Mouse (Mus musculus): ENCODE results near the gene Galk1. TPM values are rescaled to one million over a fixed set of nuclear protein-coding genes. Genes with fewer than 3 reads are reported as not detected.

Galk1 gene
- total RNA-seq (2015) (4.6 and 5.0 TPM in 2 replicates), total RNA-seq (2017) (10.4 and 10.8 TPM in 2 replicates)

DNA sequence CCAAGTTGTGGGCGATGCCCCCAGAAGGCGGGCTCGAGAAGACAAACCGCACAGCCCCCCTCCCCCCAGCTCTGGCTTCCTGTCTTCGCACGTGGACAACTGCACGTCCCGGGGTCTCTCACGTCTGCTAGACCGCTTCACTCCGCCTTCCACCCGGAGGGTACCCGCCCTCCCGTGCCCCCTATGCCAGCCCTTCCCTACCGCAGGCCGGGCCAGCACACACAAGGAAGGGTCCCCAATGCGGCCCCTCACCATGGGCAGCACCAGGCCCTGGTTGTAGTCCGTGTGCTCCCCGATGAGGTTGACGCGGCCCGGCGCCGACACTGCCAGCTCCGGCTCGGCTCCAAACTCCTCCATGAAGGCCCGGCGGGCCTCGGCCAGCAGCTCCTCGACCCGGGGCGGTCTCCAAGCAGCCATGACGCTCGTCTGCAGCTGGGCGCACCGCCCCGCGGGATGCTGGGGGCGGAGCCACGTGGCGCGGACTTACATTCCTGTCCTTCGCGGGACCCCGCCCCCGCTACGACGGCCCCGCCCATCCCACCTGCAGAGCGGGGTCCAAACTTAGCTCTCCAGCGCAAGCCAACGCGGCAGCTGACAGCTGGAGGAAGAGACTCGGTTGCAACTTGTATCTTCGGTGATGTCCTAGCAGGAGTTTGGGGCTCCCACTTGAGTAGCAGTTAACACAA lies at the start of gene Galk1:
Galk1 (minus strand) TSS at position 458 of the 686 bp plus-strand sequence.
- ATAC-seq (ENCODE audit: poor library complexity, severe bottlenecking), result peak; percentile 94

DNA sequence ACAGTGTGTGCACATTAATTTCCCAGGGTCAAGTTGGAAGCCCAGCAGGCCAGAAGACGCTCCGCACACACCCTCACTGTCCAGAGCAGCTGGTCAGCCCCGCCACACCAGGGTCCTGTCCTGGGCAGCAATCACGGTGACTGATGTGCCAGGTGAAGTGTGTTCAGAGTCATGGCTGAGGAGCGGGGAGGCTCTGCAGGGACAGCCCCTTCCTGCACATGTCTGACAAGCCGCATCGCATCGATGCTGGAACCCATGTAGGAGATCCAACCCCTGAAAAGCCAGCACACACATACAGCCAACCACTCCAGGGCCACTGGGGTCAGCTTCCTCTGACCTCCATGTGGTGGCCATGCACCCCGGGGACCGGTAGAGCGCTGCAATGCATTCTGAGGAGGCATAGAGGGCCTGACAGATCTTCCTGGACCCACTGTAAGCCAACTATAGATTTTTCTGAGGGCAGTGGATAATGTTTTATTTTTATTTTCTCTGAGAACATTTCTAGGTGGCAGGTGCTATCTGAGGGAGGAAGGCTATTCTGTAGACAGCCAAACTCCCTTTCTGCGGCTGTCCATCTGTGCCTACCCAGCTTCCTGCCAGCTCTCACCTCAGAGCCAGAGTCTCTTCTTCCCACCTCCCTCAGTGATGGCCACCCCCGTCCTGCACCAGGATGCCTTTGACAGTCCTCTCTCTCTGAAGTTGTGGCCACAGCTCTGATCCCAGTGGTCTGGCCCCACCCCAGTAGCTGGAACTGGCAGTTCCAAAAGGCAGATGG lies 49.3 kb upstream of the Galk1 start:
- no peak for ATAC-seq (ENCODE audit: poor library complexity, severe bottlenecking)

DNA sequence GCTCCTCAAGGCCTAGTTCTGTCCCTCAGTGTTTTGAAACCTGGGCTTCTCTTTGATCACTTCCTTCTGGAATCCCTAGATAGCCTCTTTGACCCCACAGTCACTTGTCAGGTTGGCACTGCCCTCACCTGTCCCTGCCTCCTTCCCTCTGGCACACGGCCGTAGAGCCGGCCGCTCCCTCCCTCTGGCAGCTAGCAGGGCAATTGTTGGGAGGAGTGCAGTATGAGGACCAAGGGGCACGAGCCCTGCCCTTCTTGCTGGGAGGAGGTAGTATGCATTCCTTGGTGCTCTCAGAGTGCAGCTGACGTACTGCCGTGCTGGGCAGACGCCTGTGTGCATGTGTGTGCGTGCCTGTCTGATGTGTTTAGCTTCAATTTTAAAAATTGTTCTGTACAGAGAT lies 48.1 kb upstream of the Galk1 start:
- ATAC-seq (ENCODE audit: poor library complexity, severe bottlenecking), result no peak

DNA sequence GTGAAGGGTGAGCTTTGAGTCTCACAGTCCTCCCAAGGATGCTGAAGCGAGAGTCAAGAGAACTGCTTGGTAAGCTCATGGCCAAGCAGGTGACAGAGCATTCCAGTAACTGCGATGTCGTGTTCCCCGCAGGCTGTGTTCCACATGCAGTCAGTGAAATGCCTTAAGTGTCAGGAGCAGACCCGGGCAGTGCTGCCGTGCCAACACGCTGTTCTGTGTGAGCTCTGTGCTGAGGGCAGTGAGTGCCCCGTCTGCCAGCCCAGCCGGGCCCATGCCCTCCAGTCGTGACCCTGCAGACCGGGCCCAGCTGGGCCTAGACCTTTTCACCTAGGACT lies 47.1 kb upstream of the Galk1 start:
- no peak for ATAC-seq (ENCODE audit: poor library complexity, severe bottlenecking)

DNA sequence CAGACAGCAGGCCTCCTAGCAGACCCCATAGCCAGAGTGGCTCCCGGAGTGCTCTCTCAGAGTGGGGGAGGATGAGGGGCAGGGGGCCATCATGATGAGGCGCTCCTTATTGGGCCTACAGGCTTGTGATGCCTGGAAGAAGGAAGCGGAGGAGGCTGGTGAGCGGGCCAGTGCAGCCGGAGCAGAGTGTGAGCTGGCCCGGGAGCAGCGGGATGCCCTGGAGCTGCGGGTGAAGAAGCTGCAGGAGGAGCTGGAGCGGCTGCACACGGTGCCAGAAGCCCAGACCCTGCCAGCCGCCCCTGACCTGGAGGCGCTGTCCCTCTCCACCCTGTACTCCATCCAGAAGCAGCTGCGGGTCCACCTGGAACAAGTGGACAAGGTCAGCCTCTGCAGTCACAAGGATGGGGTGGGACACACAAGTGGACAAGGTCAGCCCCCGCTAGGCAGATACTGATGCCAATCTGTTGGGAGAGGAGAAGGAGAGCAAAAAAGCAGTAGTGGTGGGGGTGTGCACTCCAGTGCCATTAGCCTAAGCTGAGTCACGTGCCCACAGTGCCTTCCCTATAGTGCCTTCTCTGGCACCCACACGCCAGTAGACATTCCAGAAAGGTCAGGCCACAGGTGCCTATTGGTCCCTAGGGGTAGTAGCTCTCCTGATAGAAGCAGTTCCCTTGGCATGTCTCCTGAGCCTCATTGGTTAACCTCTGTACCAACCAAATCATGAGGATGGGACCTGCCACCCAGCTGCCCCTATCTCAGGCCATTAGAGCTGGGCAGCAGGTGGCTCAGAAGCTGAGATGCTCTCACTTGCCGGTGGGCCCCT lies 46.6 kb upstream of the Galk1 start:
- ATAC-seq (ENCODE audit: poor library complexity, severe bottlenecking), result no peak

DNA sequence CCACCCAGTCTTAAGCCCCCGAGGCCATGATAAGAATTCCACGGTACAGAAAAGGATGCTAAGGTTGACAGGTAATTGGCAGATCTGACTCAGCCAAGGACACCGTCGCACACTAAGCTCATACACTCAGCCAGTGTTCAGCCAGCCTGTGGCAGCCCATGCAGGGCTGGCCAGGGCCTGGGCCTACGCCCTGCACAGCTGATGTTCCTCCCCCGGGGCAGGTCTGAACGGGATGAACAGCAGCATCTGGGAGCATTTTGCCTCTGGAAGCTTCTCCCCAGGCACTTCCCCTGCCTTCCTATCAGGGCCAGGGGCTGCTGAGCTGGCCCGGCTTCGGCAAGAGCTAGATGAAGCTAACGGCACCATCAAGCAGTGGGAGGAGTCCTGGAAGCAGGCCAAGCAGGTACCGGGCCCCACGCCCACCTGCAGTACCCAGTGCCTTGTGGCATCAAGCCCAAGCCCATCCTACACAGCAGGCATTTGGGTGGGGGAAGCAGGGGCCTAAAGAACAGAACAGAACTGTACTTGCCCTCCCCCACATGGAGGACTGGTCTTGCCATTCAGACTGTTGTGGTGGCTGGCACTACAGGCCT lies 45.6 kb upstream of the Galk1 start:
- ATAC-seq (ENCODE audit: poor library complexity, severe bottlenecking), result no peak

DNA sequence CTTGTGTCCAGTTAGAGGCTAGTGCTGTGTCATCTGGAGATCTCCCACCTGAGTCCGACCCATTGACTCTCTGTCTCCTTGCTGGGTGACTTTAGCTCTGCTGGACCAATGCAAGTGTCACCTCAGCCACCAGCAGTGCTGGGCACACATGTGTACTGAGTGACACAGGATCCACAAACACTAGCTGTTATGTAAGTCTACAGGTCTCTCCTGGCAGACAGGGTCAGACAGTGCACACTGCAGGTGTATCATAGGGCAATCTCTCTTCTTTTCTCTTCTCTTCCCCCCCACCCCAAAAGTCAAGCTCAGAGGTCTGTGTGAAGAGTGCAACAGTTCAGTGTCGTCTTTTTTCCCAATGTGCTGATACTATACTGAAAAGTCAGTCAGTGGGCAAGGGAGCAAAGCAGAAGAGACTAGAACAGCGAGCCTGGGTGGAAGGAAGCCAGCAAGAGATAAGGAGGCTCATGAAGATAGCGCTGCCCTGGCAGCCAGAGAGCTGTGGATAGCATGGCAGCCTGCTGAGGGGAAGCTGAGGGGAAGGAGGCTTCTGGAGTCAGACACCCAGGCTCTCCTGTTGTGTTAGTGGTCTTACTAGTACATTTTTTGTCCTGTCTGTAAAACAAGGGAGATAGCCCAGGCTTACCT lies 44.8 kb upstream of the Galk1 start:
- ATAC-seq (ENCODE audit: poor library complexity, severe bottlenecking), result peak; percentile 70

DNA sequence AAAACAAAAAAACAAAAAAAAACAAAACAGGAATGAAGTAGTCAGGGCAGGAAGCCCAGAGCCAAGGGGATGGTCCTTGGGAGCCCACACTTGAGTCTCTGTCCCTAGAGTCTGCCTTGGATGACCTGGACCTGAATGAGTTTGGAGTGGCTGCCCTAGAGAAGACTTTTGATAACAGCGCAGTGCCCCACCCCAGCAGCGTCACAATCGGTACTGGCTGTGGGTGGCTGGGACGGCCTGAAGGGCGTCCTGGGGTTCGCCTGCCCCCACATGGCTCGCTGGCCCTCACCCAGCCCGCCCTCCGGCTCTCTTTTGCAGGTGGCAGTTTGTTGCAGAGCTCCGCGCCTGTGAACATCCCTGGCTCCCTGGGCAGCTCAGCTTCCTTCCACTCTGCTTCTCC lies 43.4 kb upstream of the Galk1 start:
- ATAC-seq (ENCODE audit: poor library complexity, severe bottlenecking), result no peak

DNA sequence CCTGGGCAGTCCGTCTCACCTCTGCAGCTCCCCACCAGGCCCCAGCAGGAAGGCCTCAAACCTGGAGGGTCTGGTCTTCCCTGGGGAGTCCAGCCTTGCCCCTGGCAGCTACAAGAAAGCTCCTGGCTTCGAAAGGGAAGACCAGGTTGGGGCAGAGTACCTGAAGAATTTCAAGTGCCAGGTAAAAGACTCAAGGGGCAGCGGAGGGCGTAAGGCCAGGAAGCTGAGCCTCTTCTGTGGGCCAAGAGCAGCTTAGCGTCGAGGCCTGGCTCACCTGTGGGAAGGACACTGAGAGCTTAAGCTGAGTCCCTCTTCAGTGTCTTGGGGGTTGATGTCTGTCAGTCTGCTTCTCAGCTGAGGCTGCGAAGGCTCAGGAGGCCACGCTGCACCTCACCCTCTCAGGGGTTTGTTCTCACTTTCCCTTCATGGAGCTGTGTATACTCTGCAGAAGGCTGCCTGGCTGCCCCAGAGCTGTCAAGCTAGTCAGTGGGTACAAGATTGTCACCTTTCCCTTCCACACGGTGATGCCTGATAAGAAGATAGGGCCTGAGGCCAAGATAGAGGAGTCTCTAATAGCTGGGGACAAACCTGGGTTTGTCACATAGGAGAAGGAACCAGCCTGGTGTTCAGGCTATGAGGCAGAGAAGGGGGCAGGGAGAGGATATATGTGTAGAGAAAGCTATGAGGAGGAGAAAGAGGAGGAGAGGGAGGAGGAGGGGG lies 41.2 kb upstream of the Galk1 start:
- ATAC-seq (ENCODE audit: poor library complexity, severe bottlenecking), result no peak

DNA sequence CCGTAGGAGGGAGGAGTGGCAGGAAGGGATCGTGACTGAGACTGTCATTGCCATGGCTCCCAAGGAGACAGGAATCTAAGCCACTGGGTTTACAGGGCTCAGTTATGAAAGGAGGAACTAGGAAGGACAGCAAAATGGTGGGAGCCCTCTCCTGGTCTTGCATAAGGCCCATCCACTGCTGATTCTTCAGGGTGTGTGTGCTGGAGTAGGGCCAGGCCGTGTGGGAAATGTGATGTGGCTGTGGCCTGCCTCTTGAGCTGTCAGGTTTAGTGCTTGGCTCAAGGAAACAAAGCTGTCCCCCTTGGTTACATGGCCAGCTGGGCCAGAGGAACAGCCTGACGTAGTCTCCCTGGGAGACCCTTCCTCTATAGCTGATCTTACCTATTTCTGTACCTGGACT lies 37.7 kb upstream of the Galk1 start:
- no peak for ATAC-seq (ENCODE audit: poor library complexity, severe bottlenecking)

DNA sequence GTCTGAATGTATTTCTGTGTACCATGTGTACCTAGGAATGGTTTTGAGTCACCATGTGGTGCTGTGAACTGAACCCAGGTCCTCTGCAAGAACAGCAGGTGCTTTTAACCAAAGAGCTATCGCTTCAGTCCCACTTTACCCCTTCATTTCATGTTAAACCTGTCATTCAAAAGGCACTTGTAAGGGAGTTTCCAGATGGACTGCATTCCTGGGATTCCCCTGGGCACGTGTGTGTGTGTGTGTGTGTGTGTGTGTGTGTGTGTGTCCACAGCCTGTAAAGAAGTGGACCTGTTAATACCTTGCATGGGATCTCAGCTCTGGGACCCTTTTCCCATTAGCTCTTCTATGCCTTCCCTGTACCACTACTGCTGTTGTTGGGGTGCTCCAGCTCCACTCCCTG lies 37.1 kb upstream of the Galk1 start:
- no peak for ATAC-seq (ENCODE audit: poor library complexity, severe bottlenecking)

DNA sequence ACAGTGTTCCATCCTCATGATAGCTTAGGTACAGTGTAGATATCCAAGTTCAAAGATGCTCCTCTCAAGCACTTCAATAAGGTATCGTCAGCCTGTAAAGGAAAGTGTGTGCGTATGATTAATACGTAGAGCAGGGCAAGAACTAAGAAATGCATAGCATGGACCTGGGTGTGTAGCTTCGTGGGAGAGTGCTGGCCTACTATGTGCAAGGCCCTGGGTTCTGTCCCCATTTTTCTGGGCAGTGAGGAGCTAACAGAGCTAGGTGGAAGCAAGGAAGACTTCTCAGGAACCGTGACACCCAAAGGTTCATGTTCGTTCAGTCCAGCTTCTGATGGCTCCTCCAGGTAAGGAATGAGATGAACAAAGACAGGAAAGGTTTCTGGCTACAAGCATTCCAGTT lies 32.7 kb upstream of the Galk1 start:
- no peak for ATAC-seq (ENCODE audit: poor library complexity, severe bottlenecking)

DNA sequence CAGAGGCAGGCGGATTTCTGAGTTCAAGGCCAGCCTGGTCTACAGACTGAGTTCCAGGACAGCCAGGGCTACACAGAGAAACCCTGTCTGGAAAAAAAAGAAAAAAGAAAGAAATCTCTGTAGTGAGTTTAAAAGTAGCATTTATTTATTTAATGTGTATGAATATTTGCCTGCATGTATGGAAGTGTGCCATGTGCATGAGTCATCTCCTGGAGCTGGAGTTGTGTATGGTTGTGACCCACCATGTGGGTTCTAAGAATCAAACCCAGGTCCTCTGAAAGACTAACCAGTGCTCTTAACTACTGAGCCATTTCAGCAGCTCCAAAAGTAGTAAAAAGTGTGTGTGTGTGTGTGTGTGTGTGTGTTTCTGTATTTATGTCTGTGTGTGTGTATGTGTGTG lies 30.8 kb upstream of the Galk1 start:
- ATAC-seq (ENCODE audit: poor library complexity, severe bottlenecking), result no peak

DNA sequence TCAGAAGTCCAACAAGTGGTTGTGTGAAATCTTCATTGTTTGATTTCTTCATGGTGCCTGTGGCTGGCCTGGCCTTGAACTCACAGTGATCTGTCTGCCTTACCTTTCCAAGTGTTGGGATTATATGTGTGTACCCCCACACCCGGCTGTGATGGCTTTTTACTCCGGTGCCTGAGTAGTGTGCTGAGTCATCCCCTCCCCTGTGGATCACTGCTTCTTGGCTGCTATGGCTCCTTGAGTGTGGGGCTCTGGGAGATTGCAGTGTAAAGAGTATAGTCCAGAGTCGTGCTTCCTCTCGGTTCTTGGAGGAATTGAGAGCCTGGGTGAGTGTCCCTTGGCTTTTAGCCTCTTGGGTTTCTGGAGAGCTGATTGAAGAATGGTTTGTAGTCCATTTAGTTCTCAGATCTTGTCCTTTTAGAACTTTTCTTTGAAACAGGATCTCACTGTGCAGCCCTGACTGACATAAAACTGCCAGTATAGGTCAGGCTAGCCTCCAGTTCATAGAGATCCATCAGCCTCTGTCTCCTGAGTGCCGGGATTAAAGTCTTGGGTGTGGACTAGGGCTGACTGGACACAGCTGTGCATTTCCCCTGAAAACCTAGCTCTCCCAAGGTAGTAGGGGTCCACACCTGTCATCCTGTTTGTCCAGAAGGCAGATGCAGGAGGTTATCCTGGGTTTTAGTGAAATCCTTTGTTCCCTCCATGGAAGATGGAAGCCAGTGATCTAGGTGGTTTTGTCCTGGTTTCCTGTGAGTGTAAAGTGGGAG lies 30.0 kb upstream of the Galk1 start:
- ATAC-seq (ENCODE audit: poor library complexity, severe bottlenecking), result no peak

DNA sequence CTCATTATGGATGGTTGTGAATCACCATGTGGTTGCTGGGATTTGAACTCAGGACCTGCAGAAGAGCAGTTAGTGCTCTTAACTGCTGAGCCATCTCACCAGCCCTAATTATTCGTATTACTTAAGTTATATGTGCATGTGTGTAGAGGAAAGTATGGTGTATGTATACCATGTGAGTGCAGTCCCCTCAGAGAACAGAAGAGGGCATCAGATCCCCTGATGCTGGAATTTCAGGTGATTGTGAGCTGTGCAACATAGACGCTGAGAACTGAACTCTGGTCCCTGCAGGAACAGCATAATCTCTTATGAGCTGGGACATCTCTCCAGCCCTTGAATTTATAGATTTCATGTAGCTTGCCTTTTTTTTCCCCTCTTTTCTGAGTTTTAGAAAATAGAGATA lies 29.3 kb upstream of the Galk1 start:
- ATAC-seq (ENCODE audit: poor library complexity, severe bottlenecking), result no peak

DNA sequence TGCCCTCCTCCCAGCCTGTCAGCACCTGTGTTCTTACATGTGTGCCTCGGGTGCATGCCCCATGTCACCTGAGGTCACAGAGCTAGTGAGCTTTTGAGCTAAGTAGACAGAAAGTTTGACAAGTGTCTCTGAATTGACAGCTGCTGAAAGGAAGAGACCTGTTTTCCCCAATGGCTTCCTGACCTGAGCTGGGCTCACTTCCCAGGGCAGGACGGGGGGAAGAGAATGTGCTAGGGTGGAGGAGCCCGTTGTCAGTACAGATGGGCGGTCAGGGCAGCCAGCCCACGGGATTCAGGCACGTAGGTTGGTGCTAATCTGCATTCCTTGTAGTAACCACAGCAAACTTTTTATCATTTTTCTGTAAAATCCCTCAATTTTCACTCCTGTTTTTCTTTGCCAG lies 28.1 kb upstream of the Galk1 start:
- ATAC-seq (ENCODE audit: poor library complexity, severe bottlenecking), result no peak

DNA sequence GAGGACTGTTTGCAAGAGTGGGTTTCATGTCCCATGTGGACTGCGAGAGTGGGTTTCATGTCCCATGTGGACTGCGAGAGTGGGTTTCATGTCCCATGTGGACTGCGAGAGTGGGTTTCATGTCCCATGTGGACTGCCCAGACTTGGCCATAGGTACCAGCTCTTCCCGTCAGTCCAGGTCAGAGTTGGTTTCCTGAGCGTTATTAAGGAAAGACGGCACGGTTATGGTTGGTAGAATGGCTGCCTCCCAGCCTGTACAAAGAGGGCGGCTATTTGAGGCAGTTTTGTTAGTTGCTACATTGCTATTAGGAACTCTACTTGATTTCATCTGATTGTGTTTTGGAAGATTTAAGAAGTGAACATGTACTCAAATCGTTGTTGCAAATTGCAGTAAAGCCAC lies 25.3 kb upstream of the Galk1 start:
- ATAC-seq (ENCODE audit: poor library complexity, severe bottlenecking), result no peak

DNA sequence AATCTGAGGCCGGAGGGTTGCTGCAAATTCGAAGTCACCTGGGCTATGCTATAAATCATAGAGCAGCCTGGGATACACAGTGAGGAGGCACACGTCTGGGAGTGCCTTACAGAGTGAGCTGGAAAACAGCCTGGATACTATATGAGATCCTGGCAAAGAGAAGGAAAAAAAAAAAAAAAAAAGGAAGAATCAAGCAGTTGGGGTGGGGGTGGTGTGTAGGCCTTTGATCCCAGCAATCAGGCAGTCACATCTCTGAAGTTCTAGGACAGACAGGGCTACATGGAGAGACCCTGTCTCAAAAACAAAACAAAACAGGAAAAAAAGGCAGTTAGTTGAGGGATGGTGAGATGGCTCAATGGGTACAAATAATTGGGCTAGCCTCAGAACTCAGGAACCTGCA lies 24.2 kb upstream of the Galk1 start:
- ATAC-seq (ENCODE audit: poor library complexity, severe bottlenecking), result no peak

DNA sequence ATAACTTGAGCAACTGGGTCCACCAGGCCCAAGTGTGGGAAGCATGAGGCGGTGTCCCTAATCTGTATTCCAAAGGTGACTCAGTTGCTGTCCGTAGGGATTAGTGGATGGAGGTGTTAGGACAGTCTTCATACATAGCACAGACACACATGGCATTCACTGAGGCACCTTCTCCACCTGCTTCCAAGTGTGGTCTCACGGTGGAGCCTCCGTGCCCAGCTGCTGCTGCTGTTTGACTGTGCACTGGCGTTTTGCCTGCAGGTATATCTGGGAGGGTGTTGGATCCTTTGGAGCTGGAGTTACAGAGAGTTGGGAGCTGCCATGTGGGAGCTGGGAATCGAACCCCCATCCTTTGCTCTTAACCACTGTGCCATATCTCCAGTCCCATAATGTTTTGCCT lies 22.1 kb upstream of the Galk1 start:
- no peak for ATAC-seq (ENCODE audit: poor library complexity, severe bottlenecking)

Data from megakaryocyte, adult 5-6 weeks (primary cell).